Mouse (Mus musculus) hindbrain, embryonic 14.5 days (tissue): ENCODE data around the gene Rpusd3. TPM values are rescaled to one million over a fixed set of nuclear protein-coding genes. Genes with fewer than 3 reads are reported as not detected.

ENCODE experiments used
- ATAC-seq: fragments of 200-750 bp; cut with Nextera tagmentation; 2 replicates; pipeline ENCODE4 v1.8.0; 2017; ENCODE audit warnings: moderate number of reproducible peaks, mild to moderate bottlenecking, moderate TSS enrichment, moderate library complexity; ENCODE audit not compliant: low FRiP score
- DNase-seq: peaks from one replicate; pipeline ENCODE4 v3.0.0-alpha.2; 2015; ENCODE audit warnings: low spot score
- H3K27ac ChIP-seq: fragments of 300-500 bp; sonication (generic); 2 replicates; pipeline ENCODE4 v1.5.1; 2014; ENCODE audit warnings: mild to moderate bottlenecking, moderate library complexity
- H3K27me3 ChIP-seq: fragments of 300-500 bp; sonication (generic); 2 replicates; pipeline ENCODE4 v1.6.1; 2014; ENCODE audit warnings: mild to moderate bottlenecking, low read length, mixed read lengths; ENCODE audit not compliant: control insufficient read depth, insufficient read depth
- H3K36me3 ChIP-seq: fragments of 300-500 bp; sonication (generic); replicated peaks from 2 replicates; pipeline ENCODE4 v1.6.1; 2014; ENCODE audit not compliant: control insufficient read depth, insufficient read depth
- H3K4me1 ChIP-seq: fragments of 300-500 bp; sonication (generic); replicated peaks from 2 replicates; pipeline ENCODE4 v1.6.1; 2014; ENCODE audit warnings: antibody characterized with exemption, low read length, mixed read lengths; ENCODE audit not compliant: control insufficient read depth, insufficient read depth
- H3K4me2 ChIP-seq: fragments of 300-500 bp; sonication (generic); replicated peaks from 2 replicates; pipeline ENCODE4 v1.6.1; 2014; ENCODE audit warnings: mild to moderate bottlenecking, moderate library complexity
- H3K4me3 ChIP-seq: fragments of 300-500 bp; sonication (generic); replicated peaks from 2 replicates; pipeline ENCODE4 v1.5.1; 2014; ENCODE audit warnings: mild to moderate bottlenecking, low read length
- H3K9ac ChIP-seq: fragments of 300-500 bp; sonication (generic); 2 replicates; pipeline ENCODE4 v1.6.1; 2014
- H3K9me3 ChIP-seq: fragments of 300-500 bp; sonication (generic); 2 replicates; pipeline ENCODE4 v1.6.1; 2016; ENCODE audit warnings: low read length; ENCODE audit not compliant: control insufficient read depth
- WGBS: fragments of 180-500 bp; shearing (Covaris S2); extraction: QIAGEN DNeasy Blood & Tissue Kit; methylation state at CpG from one replicate; pipeline ENCODE4 v1.1.7; 2014; 5-methylcytosine and 5-hydroxymethylcytosine counted together
- polyA plus RNA-seq: library from polyadenylated mRNA; unstranded; fragments of >200 nt; fragmentation: Nextera tagmentation; extraction: Ambion mirVana; gene quantifications from 2 replicates; pipeline ENCODE4 v1.2.1, GENCODE M21; 2014

Rpusd3 gene
- polyA plus RNA-seq, 1 experiment from 2014 or later, result 19.0 TPM

DNA sequence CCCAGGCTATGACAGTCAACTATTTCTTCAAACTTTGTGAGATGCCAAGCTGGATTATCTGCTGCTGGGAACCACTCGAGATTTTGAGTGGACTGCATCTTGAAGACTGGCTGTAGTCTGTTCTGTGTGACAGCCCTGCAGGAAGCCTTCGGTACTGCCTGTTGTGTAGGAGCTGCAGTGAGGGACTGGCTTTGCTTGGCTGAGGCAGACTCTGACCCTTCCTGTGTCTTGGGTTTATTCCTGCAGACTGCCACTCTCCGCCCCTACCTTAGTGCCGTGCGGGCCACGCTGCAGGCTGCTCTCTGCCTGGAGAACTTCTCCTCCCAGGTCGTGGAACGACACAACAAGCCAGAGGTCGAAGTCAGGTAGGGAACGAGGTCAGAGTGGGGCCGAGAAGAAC, 38.7 kb downstream of the Rpusd3 start:
- Histone ChIP-seq H3K27ac (no peak overlapping the region), H3K4me2 (no peak overlapping the region), H3K36me3 (peaks cover 56% of the 10 kb centered on the region), H3K27me3 (no peaks in the 10 kb centered on the region), H3K4me1 (peaks cover 21% of the 10 kb centered on the region), H3K4me3 (no peak overlapping the region), H3K9me3 (no peaks in the 10 kb centered on the region), H3K9ac (no peak overlapping the region)
- ATAC-seq, result no peak
- DNase-seq, result no peak
- WGBS, result 92% methylated on average over 11 of the region's 11 CpGs

DNA sequence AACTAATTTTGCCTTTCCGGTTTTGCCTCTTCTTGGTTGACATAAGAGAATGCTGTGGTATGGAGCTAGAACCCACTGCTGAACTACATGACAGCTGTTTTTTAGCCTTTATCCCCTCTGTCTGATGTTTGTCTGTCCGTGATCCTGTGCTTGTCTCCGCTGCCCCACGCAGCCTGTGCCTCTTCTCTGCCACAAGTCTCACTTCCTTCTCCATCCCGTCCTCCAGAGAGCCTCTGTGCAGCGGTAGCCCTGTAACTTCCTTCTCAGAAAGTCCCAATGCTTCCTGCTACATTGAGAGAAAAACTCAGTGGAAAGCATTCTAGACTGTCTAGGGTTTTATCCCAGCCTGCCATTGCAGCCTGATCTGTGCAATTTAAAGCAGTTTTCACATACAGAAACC, 39.9 kb downstream of the Rpusd3 start:
- Histone ChIP-seq H3K36me3 (peaks cover 56% of the 10 kb centered on the region), H3K4me2 (peak overlapping the region; percentile 75), H3K4me3 (peak overlapping the region; percentile 70), H3K27me3 (no peaks in the 10 kb centered on the region), H3K9me3 (no peaks in the 10 kb centered on the region), H3K27ac (no peak overlapping the region), H3K4me1 (peaks cover 21% of the 10 kb centered on the region), H3K9ac (peak overlapping the region; percentile 82; the same call in 1 of the 2 replicates)
- 90% methylated on average over 6 of the region's 6 CpGs for WGBS
- ATAC-seq (no peak), DNase-seq (no peak)

DNA sequence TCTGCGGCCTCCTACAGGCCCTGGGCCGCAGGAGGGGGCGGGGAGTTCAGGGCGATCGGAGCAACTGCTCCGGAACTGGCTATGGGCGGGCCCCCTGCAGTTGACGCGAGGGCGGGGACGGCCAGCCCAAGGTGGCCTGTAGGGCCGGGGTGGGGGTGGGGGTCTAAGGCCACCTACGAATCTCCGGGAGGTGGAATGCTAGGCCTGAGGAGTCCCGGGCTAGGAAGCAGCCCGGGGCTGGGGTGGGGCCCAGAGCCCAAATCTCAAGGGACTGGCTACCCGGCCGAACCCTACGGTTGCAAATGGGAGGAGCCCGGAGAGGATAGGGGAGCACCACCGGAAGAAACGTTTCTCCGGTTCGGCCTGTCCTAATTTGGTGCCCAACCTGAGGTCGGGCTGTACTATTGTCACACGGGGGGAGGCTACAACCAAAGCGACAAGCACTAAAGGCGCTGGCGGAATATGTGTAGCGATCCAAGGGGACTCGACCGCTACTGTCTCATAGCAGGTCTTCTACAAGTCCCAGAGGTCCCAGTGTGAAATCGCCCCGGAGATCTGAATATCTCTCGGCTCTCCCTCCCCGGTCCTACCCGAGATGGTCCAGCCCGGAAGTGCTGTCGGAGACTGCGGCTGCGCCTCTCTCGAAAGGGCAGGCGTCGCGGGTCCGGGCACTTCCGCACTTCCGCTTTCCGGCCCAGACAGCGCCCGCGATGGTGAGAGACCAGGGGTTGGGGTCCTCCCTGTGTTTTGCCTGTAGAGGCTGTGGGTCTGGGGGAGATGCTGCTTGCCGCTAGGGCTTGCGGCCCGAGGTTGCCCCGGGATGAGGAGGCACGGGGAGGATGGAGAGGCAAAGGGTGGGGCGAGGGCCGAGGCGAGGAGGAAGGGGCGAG, 41.4 kb downstream of the Rpusd3 start, which contains the start of the genes Tada3 and Arpc4:
Gene Tada3, minus strand, starts transcription at position 388 of the 890 bp plus-strand sequence.
Gene Arpc4, plus strand, starts transcription at position 620 of the 890 bp plus-strand sequence.
- DNase-seq, result peak; percentile 90
- Histone ChIP-seq H3K36me3 (peaks cover 56% of the 10 kb centered on the region), H3K9me3 (no peaks in the 10 kb centered on the region), H3K4me3 (peak within 1 kb of the TSS; percentile 70), H3K9ac (peak within 1 kb of the TSS; percentile 82), H3K27me3 (no peaks in the 10 kb centered on the region), H3K4me2 (peak within 1 kb of the TSS; percentile 75), H3K27ac (peak within 1 kb of the TSS; percentile 94), H3K4me1 (peaks cover 21% of the 10 kb centered on the region)
- peak; percentile 95 for ATAC-seq
- WGBS, result under 1% methylated on average over 60 of the region's 61 CpGs

DNA sequence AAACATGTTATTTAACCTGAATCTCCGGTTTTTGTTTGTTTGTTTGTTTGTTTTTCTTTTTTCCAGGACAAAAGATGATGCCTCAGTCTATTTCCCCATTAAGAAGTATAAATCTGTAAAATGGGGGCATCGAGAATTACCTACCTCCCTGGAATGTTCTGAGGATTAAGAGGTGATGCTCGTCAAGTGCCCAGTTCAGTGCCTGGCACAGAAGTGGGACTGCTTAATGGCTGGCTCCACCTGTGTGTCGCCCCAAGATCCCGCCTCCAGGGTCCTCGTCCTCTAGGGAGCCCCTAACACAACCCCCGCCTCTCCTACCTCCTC, 42.0 kb downstream of the Rpusd3 start:
- DNase-seq, result no peak
- no peak for ATAC-seq
- peaks cover 56% of the 10 kb centered on the region for H3K36me3 ChIP-seq

DNA sequence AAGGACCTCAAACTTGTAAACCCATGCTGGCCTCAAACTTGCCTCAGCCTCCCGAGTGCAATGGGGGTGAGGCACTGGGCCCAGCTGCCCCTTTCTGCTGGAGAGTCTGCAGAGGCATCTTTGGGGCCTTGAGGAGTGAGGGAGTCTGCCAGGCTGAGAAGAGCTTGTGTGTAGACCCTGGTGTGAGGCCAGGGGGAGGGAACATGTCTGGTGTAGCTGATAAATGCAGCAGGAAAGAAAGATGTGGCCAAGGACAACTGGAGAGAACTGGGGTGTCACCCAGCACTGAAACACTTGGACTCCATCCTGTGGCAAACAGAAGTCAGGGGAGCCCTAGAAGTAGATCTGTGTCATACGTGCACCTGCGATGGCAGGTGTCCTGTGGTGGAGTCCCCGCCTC, 45.6 kb downstream of the Rpusd3 start:
- H3K27me3 ChIP-seq, result no peaks in the 10 kb centered on the region

More for the DNA sequence above, 42.0 kb downstream of the Rpusd3 start:
- peak overlapping the region; percentile 82 for H3K9ac ChIP-seq
- no peaks in the 10 kb centered on the region for H3K27me3 ChIP-seq
- WGBS, result 14% methylated on average over 7 of the region's 7 CpGs
- H3K9me3 ChIP-seq, result no peaks in the 10 kb centered on the region
- peaks cover 21% of the 10 kb centered on the region for H3K4me1 ChIP-seq
- H3K4me2 ChIP-seq, result peak overlapping the region; percentile 75
- H3K4me3 ChIP-seq, result peak overlapping the region; percentile 70
- peak overlapping the region; percentile 94 for H3K27ac ChIP-seq

DNA sequence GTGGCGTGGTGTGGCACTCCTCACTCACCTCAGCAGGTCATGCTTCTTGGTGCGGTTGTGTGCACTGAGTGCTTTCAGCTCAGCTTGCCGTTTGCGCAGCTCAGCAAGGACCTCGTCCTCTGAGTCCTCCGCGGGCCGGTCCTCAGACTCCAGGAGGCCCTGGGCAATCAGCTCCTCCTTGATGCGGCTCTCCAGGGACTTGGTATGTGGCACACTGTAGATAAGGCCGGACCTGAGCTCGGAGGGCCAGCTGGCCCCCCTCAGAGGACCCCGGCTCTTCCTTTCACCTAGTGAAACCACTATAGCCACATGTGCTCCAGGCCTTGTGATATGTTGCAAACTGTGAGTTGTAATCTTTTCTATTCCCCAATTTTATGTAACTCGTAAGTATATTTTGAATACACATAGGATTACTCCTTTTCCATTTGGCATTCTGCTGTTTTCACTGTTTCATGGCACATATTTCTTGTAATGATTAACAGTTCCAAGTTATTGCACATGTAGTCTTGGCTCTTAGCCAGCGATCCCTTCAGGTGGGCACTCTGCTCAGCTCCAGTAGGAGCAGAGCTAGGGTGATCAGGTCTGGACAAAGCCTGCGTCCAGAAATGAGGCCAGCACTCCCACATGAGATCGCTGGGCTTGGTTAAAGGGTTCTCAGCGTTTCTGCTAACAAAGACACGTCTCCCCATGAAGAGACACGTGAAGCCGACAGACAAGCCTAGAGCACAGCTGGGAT, 48.8 kb downstream of the Rpusd3 start:
- H3K4me1 ChIP-seq, result no peaks in the 10 kb centered on the region
- no peak for ATAC-seq
- no peaks in the 10 kb centered on the region for H3K9me3 ChIP-seq
- DNase-seq, result no peak
- H3K4me2 ChIP-seq, result no peak overlapping the region
- no peak overlapping the region for H3K27ac ChIP-seq
- WGBS, result 94% methylated on average over 20 of the region's 20 CpGs
- H3K4me3 ChIP-seq, result no peak overlapping the region
- no peaks in the 10 kb centered on the region for H3K27me3 ChIP-seq
- no peak overlapping the region for H3K9ac ChIP-seq
- H3K36me3 ChIP-seq, result peaks cover 94% of the 10 kb centered on the region

More for the DNA sequence above, 45.6 kb downstream of the Rpusd3 start:
- H3K27ac ChIP-seq, result no peak overlapping the region
- H3K4me1 ChIP-seq, result peaks cover 9% of the 10 kb centered on the region
- no peak for DNase-seq
- H3K4me3 ChIP-seq, result no peak overlapping the region
- H3K36me3 ChIP-seq, result peaks cover 74% of the 10 kb centered on the region
- H3K4me2 ChIP-seq, result no peak overlapping the region
- no peaks in the 10 kb centered on the region for H3K9me3 ChIP-seq
- H3K9ac ChIP-seq, result no peak overlapping the region
- ATAC-seq, result no peak
- WGBS, result 94% methylated on average over 4 of the region's 4 CpGs

DNA sequence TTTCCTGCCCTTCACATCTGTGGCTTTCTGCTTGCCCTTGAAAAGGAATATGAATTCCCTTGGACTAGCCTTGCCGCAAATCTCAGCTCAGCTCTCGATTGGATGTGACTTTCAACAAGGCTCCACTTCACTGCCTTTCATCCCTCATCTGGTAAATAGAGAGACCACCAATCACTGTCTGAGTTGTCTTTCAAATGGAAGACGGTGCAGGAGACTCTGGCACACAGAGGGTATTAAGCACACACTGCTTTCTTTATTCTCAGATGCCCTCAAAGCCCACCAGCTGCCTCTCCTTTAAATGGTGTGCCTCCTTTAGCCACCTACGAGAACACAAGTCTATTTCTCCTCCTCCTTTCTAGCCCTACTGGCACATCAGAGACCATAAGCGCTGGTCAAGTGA, 50.6 kb downstream of the Rpusd3 start:
- Histone ChIP-seq H3K27me3 (no peaks in the 10 kb centered on the region), H3K9me3 (no peaks in the 10 kb centered on the region), H3K36me3 (peaks cover 76% of the 10 kb centered on the region), H3K9ac (no peak overlapping the region), H3K27ac (no peak overlapping the region), H3K4me2 (no peak overlapping the region), H3K4me1 (no peaks in the 10 kb centered on the region), H3K4me3 (no peak overlapping the region)
- WGBS, result 76% methylated on average over 5 of the region's 5 CpGs
- DNase-seq (no peak), ATAC-seq (no peak)

DNA sequence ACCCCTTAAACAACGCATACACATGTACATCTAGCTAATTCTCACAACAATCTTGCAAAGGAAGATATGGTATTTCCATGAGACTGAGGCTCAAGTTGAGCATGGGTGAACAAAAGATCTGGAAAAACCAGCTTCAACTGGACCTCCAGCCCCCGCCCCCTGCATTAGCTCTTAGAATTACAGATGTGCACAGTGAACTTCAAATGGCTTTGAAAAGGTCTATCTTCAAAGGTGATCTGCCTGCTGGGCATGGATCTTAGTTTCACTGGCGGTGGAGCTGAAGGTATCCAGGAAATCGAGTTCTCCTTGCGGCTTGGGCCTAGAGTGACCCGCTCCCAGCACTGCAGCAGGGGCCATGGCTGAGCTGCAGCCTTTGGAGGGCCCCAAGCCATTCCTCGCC, 51.0 kb downstream of the Rpusd3 start:
- no peaks in the 10 kb centered on the region for H3K9me3 ChIP-seq

DNA sequence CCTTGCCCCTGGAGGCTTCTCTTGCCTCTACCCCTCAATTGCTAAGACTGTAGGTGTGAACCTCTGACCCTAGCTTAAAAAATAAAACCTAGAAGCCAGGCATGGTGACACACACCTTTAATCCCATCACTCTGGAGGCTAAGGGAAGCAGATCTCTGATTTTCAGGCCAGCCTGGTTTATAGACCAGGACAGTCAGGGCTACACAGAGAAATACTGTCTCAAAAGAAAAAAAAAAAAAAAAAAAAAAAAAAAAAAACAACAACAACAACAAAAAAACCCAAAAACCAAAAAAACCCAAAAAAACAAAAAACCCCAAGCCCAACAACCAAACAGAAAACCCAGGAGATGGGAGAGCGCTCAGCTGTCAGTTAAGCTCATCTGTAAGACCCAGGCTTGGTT, 51.6 kb downstream of the Rpusd3 start:
- no peaks in the 10 kb centered on the region for H3K27me3 ChIP-seq
- peaks cover 66% of the 10 kb centered on the region for H3K36me3 ChIP-seq
- no peaks in the 10 kb centered on the region for H3K4me1 ChIP-seq
- H3K4me3 ChIP-seq, result no peak overlapping the region
- H3K9me3 ChIP-seq, result no peaks in the 10 kb centered on the region
- no peak overlapping the region for H3K9ac ChIP-seq
- H3K27ac ChIP-seq, result no peak overlapping the region
- DNase-seq, result no peak
- H3K4me2 ChIP-seq, result no peak overlapping the region
- WGBS, result 100% methylated on average over 1 of the region's 1 CpGs
- ATAC-seq, result no peak

More for the DNA sequence above, 51.0 kb downstream of the Rpusd3 start:
- no peak overlapping the region for H3K4me2 ChIP-seq
- peaks cover 71% of the 10 kb centered on the region for H3K36me3 ChIP-seq
- DNase-seq, result no peak
- no peak overlapping the region for H3K4me3 ChIP-seq
- no peak overlapping the region for H3K27ac ChIP-seq
- no peak overlapping the region for H3K9ac ChIP-seq
- no peaks in the 10 kb centered on the region for H3K4me1 ChIP-seq
- no peaks in the 10 kb centered on the region for H3K27me3 ChIP-seq
- 93% methylated on average over 7 of the region's 7 CpGs for WGBS
- no peak for ATAC-seq
